Mouse (Mus musculus) kidney, embryonic 14.5 days (tissue): ENCODE data around the gene Ubox5. TPM values are rescaled to one million over a fixed set of nuclear protein-coding genes. Genes with fewer than 3 reads are reported as not detected.

Experiments used
- ATAC-seq: fragments of 200-750 bp; cut with Nextera tagmentation; 2 replicates; pipeline ENCODE4 v1.8.0; 2017; ENCODE audit warnings: moderate number of reproducible peaks, mild to moderate bottlenecking, moderate TSS enrichment, moderate library complexity; ENCODE audit not compliant: low FRiP score, low TSS enrichment
- H3K27ac ChIP-seq: fragments of 300-500 bp; sonication (generic); 2 replicates; pipeline ENCODE4 v1.5.1; 2014; ENCODE audit warnings: low read depth, mild to moderate bottlenecking, low read length, moderate library complexity, mixed read lengths
- H3K27me3 ChIP-seq: fragments of 300-500 bp; sonication (generic); 2 replicates; pipeline ENCODE4 v1.6.1; 2014; ENCODE audit warnings: mild to moderate bottlenecking, low read length; ENCODE audit not compliant: control insufficient read depth, insufficient read depth
- H3K36me3 ChIP-seq: fragments of 300-500 bp; sonication (generic); 2 replicates; pipeline ENCODE4 v1.6.1; 2014; ENCODE audit warnings: low read length, mixed read lengths; ENCODE audit not compliant: control insufficient read depth, insufficient read depth
- H3K4me1 ChIP-seq: fragments of 300-500 bp; sonication (generic); 2 replicates; pipeline ENCODE4 v1.6.1; 2014; ENCODE audit warnings: low read length, mixed read lengths; ENCODE audit not compliant: control insufficient read depth, insufficient read depth
- H3K4me2 ChIP-seq: fragments of 300-500 bp; sonication (generic); replicated peaks from 2 replicates; pipeline ENCODE4 v1.6.1; 2014; ENCODE audit warnings: low read depth, mild to moderate bottlenecking, low read length
- H3K4me3 ChIP-seq: fragments of 300-500 bp; sonication (generic); 2 replicates; pipeline ENCODE4 v1.5.1; 2014; ENCODE audit warnings: mild to moderate bottlenecking, low read length
- H3K9ac ChIP-seq: fragments of 300-500 bp; sonication (generic); 2 replicates; pipeline ENCODE4 v1.6.1; 2014; ENCODE audit warnings: low read depth, mild to moderate bottlenecking, low read length, moderate library complexity
- H3K9me3 ChIP-seq: fragments of 300-500 bp; sonication (generic); 2 replicates; pipeline ENCODE4 v1.6.1; 2016; ENCODE audit warnings: low read length; ENCODE audit not compliant: control insufficient read depth
- WGBS: fragments of 180-500 bp; shearing (Covaris S2); extraction: QIAGEN DNeasy Blood & Tissue Kit; methylation state at CpG from one replicate; pipeline ENCODE4 v1.1.7; 2014; 5-methylcytosine and 5-hydroxymethylcytosine counted together
- polyA plus RNA-seq: library from polyadenylated mRNA; unstranded; fragments of >200 nt; fragmentation: Nextera tagmentation; extraction: Ambion mirVana; gene quantifications from 2 replicates; pipeline ENCODE4 v1.2.1, GENCODE M21; 2014

Gene Ubox5
- 13.0 and 16.2 TPM in 2 replicates for polyA plus RNA-seq

DNA sequence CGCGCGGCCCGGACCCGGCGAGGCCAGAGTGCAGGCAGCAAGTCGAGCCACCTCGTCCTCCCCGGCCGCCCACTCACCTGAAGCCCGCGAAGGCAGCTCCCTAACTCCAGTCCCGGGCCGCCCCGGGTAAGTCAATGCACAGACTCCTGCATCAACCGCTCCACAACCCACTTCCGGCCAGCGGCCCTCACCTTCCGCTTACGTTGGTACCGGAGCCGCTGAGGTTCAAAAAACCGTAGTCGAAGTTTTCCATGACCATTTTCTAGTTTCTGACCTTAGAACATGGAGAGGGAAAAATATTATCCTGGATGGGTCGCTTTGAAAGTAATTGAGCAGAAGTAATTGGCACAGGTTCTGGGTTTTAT, at the start of gene Ubox5, which contains the start of gene Fastkd5:
TSS of gene Ubox5 (minus strand) at position 200 of the 365 bp plus-strand sequence.
TSS of gene Fastkd5 (minus strand) at position 189 of the 365 bp plus-strand sequence.
- Histone ChIP-seq H3K36me3 (peaks cover 25% of the 10 kb centered on the region; the same call in 1 of the 2 replicates), H3K27me3 (peaks cover 13% of the 10 kb centered on the region), H3K27ac (peak within 1 kb of the TSS; percentile 63), H3K4me1 (peaks cover 15% of the 10 kb centered on the region), H3K9me3 (no peaks in the 10 kb centered on the region), H3K9ac (peak within 1 kb of the TSS; percentile 91), H3K4me3 (peak within 1 kb of the TSS; percentile 94), H3K4me2 (peak within 1 kb of the TSS; percentile 51)
- WGBS: under 1% methylated on average over 25 of the region's 25 CpGs
- peak; percentile 88 for ATAC-seq

DNA sequence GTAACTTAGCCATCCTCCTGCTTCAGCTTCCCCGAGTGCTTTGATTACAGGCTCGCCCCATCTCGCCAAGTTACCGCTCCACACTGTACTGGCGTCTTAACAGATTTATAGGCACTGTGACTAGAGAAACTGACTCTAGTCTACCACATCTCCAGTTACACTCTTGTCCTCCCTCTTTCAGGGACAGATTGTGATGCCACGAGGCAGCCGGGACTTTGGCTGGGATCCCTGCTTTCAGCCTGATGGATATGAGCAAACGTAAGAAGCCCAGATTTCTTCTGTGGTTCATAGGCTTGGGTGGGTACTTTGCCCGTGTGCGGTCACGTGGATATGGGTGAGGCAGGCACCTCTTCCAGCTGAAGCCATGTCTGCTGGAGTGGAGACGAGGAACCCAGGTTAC, 49.3 kb upstream of the Ubox5 start:
- H3K9me3 ChIP-seq: no peaks in the 10 kb centered on the region
- 78% methylated on average over 12 of the region's 12 CpGs for WGBS
- H3K36me3 ChIP-seq: peaks cover 86% of the 10 kb centered on the region

DNA sequence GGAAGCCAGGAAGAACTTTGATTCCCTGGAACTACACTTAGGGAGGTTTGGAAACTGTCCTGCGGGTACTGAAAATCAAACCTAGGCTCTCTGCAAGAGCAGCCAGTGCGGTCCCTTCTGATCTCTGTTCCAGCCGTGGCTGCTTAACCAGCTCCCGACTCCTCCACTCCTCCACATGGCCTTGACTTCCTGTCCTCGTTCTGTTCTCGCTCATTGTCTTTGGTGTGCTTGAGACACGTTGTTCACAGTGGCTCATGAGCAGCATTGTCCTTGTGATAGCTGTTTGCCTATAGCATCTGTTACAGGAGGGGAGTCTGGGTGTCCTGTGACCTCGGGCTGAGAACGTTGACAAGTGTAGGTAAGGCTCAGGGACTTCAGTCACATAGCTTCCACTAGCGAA, 47.4 kb upstream of the Ubox5 start:
- Histone ChIP-seq H3K9me3 (no peaks in the 10 kb centered on the region), H3K4me2 (no peak overlapping the region), H3K4me3 (no peak overlapping the region), H3K9ac (no peak overlapping the region), H3K36me3 (peaks cover 89% of the 10 kb centered on the region), H3K27me3 (no peaks in the 10 kb centered on the region), H3K4me1 (no peaks in the 10 kb centered on the region), H3K27ac (no peak overlapping the region)
- WGBS: 44% methylated on average over 10 of the region's 10 CpGs
- 0 out of 2 replicates have a peak, but pooled peaks have one; percentile 16 for ATAC-seq

More for the DNA sequence above, 49.3 kb upstream of the Ubox5 start:
- Histone ChIP-seq H3K9ac (no peak overlapping the region), H3K4me3 (no peak overlapping the region), H3K27ac (no peak overlapping the region), H3K4me2 (no peak overlapping the region), H3K4me1 (no peaks in the 10 kb centered on the region), H3K27me3 (no peaks in the 10 kb centered on the region)
- ATAC-seq: no peak

DNA sequence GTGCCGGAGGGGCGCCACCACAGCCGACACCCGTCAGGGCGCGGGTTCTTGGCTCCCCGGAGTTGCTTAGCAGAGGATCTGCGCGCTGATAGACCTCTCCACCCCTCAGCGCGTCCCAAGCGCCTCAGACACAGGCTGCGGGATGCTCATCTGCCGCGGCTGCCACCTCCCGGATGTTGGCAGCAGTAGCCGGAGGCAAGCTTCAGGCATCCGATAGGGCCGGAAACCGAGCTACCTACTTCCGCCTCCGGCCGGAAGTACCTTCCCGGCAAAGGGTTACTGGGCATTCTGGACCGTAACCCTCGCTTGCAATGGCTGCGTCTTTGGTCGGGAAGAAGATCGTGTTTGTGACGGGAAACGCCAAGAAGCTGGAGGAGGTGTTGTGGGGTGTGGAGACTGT, 37.7 kb upstream of the Ubox5 start, which contains the start of gene Itpa:
TSS of gene Itpa (plus strand) at position 52 of the 400 bp plus-strand sequence.
- H3K4me3 ChIP-seq: peak within 1 kb of the TSS; percentile 78

DNA sequence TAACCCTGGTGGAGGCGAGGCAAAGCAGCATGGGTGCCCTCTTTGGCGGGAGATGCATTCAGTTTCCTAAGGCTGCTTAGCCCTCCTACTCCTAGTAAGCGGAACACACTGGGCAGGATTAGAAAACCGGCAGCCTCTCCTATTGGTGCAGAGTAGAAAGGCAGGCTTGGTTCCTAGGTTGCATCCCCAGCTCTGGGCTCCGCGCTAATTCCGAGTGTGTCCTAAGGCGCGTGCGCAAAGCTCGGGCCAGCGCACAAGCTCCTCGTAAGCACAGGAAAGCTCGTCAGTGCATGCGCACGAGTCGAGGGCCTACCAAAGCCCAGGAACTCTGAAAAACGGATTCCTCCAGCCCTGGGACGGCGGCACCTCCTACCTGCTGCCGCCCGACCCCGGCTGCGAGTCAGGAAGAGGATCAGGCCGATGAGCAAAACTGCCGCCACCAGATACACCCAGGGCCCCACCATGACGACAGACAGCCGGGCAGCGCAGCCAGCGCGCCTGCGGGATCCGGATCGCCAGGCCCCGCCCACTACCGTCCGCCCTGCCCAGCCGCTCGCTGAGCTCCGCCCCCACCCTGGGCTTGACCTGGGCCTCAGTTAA, 34.4 kb upstream of the Ubox5 start, which contains the start of gene Ddrgk1:
TSS of gene Ddrgk1 (minus strand) at position 558 of the 600 bp plus-strand sequence.
- peak; percentile 96 for ATAC-seq
- peaks cover 30% of the 10 kb centered on the region for H3K36me3 ChIP-seq

More for the DNA sequence above, 37.7 kb upstream of the Ubox5 start, which contains the start of gene Itpa:
- Histone ChIP-seq H3K9me3 (no peaks in the 10 kb centered on the region), H3K9ac (peak within 1 kb of the TSS; percentile 72), H3K27me3 (no peaks in the 10 kb centered on the region), H3K4me2 (peak within 1 kb of the TSS; percentile 87), H3K4me1 (peaks cover 24% of the 10 kb centered on the region), H3K27ac (peak within 1 kb of the TSS; percentile 68), H3K36me3 (peaks cover 15% of the 10 kb centered on the region)
- WGBS: under 1% methylated on average over 31 of the region's 31 CpGs
- peak; percentile 63 for ATAC-seq

DNA sequence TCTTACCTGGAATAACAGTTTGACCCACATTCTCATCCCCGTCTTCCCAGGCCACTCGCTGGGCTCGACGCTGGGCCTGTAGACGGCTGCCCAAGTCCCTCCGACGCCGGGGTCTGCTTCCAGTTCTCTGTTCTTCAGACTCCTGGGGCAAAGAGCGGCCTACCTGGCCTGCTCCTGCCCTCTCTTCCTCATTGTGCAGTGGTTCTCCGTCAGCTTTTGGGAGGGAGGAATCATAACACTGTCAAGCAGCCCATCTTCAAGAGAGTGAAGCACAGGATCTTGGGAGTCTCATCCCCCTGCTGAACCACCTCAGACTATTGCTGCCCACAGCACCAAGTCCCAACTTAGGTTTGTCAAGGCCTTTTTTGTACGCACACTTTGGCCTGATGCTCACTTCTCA, 33.5 kb upstream of the Ubox5 start:
- no peak overlapping the region for H3K27ac ChIP-seq
- no peaks in the 10 kb centered on the region for H3K27me3 ChIP-seq
- H3K4me3 ChIP-seq: peak overlapping the region; percentile 64
- peaks cover 21% of the 10 kb centered on the region for H3K4me1 ChIP-seq
- H3K36me3 ChIP-seq: peaks cover 37% of the 10 kb centered on the region
- ATAC-seq: no peak
- WGBS: 90% methylated on average over 11 of the region's 11 CpGs
- H3K4me2 ChIP-seq: peak overlapping the region; percentile 61
- peak overlapping the region; percentile 87; the same call in 1 of the 2 replicates for H3K9ac ChIP-seq
- H3K9me3 ChIP-seq: no peaks in the 10 kb centered on the region

More for the DNA sequence above, 34.4 kb upstream of the Ubox5 start, which contains the start of gene Ddrgk1:
- Histone ChIP-seq H3K9ac (peak within 1 kb of the TSS; percentile 87), H3K4me3 (peak within 1 kb of the TSS; percentile 64), H3K9me3 (no peaks in the 10 kb centered on the region), H3K27me3 (no peaks in the 10 kb centered on the region), H3K4me2 (peak within 1 kb of the TSS; percentile 61), H3K27ac (peak within 1 kb of the TSS; percentile 99), H3K4me1 (peaks cover 24% of the 10 kb centered on the region)
- under 1% methylated on average over 40 of the region's 40 CpGs for WGBS

DNA sequence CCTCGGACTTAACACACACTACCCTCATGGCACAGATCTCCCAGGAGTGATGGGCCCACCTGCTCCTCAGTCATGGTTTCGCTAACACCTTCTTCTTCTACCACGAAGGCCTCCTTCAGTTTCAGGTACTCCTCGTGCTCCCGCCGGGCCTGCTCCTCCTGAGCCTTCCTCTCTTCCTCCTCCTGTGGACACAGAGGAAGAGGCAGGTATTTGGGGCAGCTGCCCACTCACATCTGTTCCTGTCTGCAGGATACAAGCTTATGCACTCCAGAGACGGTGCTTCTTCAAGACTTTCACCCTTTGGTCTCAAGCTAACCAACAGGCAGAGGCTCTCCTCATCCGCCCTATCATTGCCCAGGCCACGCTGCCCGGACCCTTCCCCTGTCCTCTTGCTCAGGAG, 28.7 kb upstream of the Ubox5 start:
- no peak for ATAC-seq
- no peak overlapping the region for H3K27ac ChIP-seq
- no peaks in the 10 kb centered on the region for H3K9me3 ChIP-seq
- no peak overlapping the region for H3K4me2 ChIP-seq
- no peak overlapping the region for H3K4me3 ChIP-seq
- WGBS: 89% methylated on average over 10 of the region's 10 CpGs
- H3K4me1 ChIP-seq: peaks cover 6% of the 10 kb centered on the region
- peaks cover 82% of the 10 kb centered on the region for H3K36me3 ChIP-seq
- H3K27me3 ChIP-seq: no peaks in the 10 kb centered on the region
- H3K9ac ChIP-seq: no peak overlapping the region

DNA sequence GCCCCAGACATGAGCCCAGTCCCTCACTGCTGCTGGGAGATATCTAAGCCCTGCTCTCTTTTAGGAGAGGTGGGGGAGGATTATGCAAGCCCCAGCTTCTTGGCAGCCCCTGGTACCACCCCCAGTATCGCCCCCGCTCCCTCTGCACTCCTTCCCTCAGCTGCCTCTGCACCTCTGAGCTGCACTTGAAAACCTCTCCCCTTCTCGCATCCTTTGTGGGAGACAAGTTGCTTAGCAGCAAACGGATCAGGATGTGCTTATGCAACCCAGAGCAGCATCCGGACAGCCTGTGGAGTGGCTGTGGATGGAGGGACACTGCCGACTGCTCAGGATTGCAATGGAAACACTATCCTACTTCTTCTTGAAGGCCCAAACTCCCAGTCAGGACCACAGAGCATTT, 27.7 kb upstream of the Ubox5 start:
- Histone ChIP-seq H3K4me1 (no peaks in the 10 kb centered on the region), H3K36me3 (peaks cover 83% of the 10 kb centered on the region), H3K27ac (no peak overlapping the region), H3K27me3 (no peaks in the 10 kb centered on the region), H3K4me3 (no peak overlapping the region), H3K4me2 (no peak overlapping the region), H3K9ac (no peak overlapping the region), H3K9me3 (no peaks in the 10 kb centered on the region)
- no peak for ATAC-seq
- 89% methylated on average over 6 of the region's 6 CpGs for WGBS

DNA sequence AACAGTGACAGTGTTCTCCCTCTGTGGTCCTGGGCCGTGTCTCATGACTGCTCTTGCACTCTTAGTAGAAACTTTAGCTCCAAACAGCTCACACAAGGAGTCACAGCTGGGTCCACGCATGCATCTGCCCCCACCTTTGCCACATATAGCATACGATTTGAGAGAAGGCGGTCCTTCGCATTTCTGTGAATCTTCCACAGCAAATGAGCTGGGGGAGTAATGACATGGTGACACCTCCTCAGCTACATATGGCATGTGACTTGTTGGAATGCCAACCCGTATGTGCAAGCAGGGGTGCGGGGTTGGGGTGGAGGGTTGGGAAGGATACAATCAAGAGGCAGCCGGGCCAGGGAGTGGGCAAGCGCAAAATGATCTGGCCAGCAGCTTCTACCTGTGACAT, 26.7 kb upstream of the Ubox5 start:
- Histone ChIP-seq H3K27ac (no peak overlapping the region), H3K36me3 (peaks cover 79% of the 10 kb centered on the region), H3K4me1 (no peaks in the 10 kb centered on the region), H3K4me3 (no peak overlapping the region), H3K27me3 (no peaks in the 10 kb centered on the region), H3K9ac (no peak overlapping the region), H3K9me3 (no peaks in the 10 kb centered on the region), H3K4me2 (no peak overlapping the region)
- ATAC-seq: no peak
- WGBS: 92% methylated on average over 9 of the region's 9 CpGs
